Mouse (Mus musculus) midbrain, embryonic 11.5 days (tissue): ENCODE measurements at regions not wholly inside any gene's neighbourhood (a gene's known extent, or its start where the extent isn't known, plus 50 kb on each side); places are given as distances from the start of the nearest gene placed in this dataset.

ENCODE experiments used
- ATAC-seq: fragments of 200-750 bp; cut with Nextera tagmentation; 2 replicates; pipeline ENCODE4 v1.8.0; 2017; ENCODE audit warnings: moderate TSS enrichment, moderate library complexity; ENCODE audit not compliant: low FRiP score
- DNase-seq: peaks from one replicate; pipeline ENCODE4 v3.0.0; 2015; ENCODE audit warnings: low spot score; ENCODE audit errors: missing footprints
- H3K27ac ChIP-seq: fragments of 300-500 bp; sonication (generic); 2 replicates; pipeline ENCODE4 v1.5.1; 2014; ENCODE audit warnings: low read depth, low read length
- H3K27me3 ChIP-seq: fragments of 300-500 bp; sonication (generic); 2 replicates; pipeline ENCODE4 v1.6.1; 2014; ENCODE audit warnings: mild to moderate bottlenecking, low read length, moderate library complexity, mixed read lengths; ENCODE audit not compliant: control insufficient read depth, insufficient read depth
- H3K36me3 ChIP-seq: fragments of 300-500 bp; sonication (generic); 2 replicates; pipeline ENCODE4 v1.6.1; 2014; ENCODE audit warnings: mild to moderate bottlenecking, low read length, moderate library complexity, mixed read lengths; ENCODE audit not compliant: control insufficient read depth, insufficient read depth
- H3K4me1 ChIP-seq: fragments of 300-500 bp; sonication (generic); 2 replicates; pipeline ENCODE4 v1.6.1; 2014; ENCODE audit warnings: low read length; ENCODE audit not compliant: control insufficient read depth, insufficient read depth
- H3K4me2 ChIP-seq: fragments of 300-500 bp; sonication (generic); 2 replicates; pipeline ENCODE4 v1.6.1; 2014; ENCODE audit warnings: mild to moderate bottlenecking, moderate library complexity
- H3K4me3 ChIP-seq: fragments of 300-500 bp; sonication (generic); 2 replicates; pipeline ENCODE4 v1.5.1; 2014; ENCODE audit warnings: low read depth, low read length
- H3K9ac ChIP-seq: fragments of 300-500 bp; sonication (generic); 2 replicates; pipeline ENCODE4 v1.6.1; 2014; ENCODE audit warnings: low read length
- H3K9me3 ChIP-seq: fragments of 300-500 bp; sonication (generic); 2 replicates; pipeline ENCODE4 v1.6.1; 2016; ENCODE audit warnings: low read length; ENCODE audit not compliant: control insufficient read depth
- WGBS: fragments of 180-500 bp; shearing (Covaris S2); extraction: QIAGEN DNeasy Blood & Tissue Kit; methylation state at CpG from one replicate; pipeline ENCODE4 v1.1.7; 2014; 5-methylcytosine and 5-hydroxymethylcytosine counted together

- no peak for DNase-seq
- no peak overlapping the region for H3K4me3 ChIP-seq
Observed at GRCm38 (mm10) chr11:64749976-64750375, 228.9 kb upstream of the Elac2 start.

GRCm38 (mm10) chr11:64752299-64752698 lies 226.5 kb upstream of the Elac2 start:
- H3K9ac ChIP-seq = no peak overlapping the region
- 67% methylated on average over 3 of the region's 3 CpGs for WGBS
- peaks cover 11% of the 10 kb centered on the region; the same call in 1 of the 2 replicates for H3K4me1 ChIP-seq
- H3K4me3 ChIP-seq = no peak overlapping the region
- no peak overlapping the region for H3K4me2 ChIP-seq
- DNase-seq = no peak
- H3K9me3 ChIP-seq = no peaks in the 10 kb centered on the region
- ATAC-seq = no peak
- no peaks in the 10 kb centered on the region for H3K36me3 ChIP-seq
- H3K27ac ChIP-seq = no peak overlapping the region
- H3K27me3 ChIP-seq = no peaks in the 10 kb centered on the region

More at GRCm38 (mm10) chr11:64749976-64750375, 228.9 kb upstream of the Elac2 start:
- peaks cover 11% of the 10 kb centered on the region; the same call in 1 of the 2 replicates for H3K4me1 ChIP-seq
- no peak overlapping the region for H3K27ac ChIP-seq
- 74% methylated on average over 9 of the region's 9 CpGs for WGBS
- no peaks in the 10 kb centered on the region for H3K36me3 ChIP-seq
- no peaks in the 10 kb centered on the region for H3K27me3 ChIP-seq
- no peak for ATAC-seq
- no peaks in the 10 kb centered on the region for H3K9me3 ChIP-seq
- H3K9ac ChIP-seq = no peak overlapping the region
- no peak overlapping the region for H3K4me2 ChIP-seq

GRCm38 (mm10) chr11:64752816-64753215 lies 226.0 kb upstream of the Elac2 start:
- no peaks in the 10 kb centered on the region for H3K36me3 ChIP-seq
- H3K27me3 ChIP-seq = no peaks in the 10 kb centered on the region
- H3K4me3 ChIP-seq = no peak overlapping the region
- H3K4me2 ChIP-seq = no peak overlapping the region
- DNase-seq = no peak
- no peak for ATAC-seq
- peaks cover 11% of the 10 kb centered on the region; the same call in 1 of the 2 replicates for H3K4me1 ChIP-seq
- no peak overlapping the region for H3K27ac ChIP-seq
- 39% methylated on average over 7 of the region's 7 CpGs for WGBS
- no peaks in the 10 kb centered on the region for H3K9me3 ChIP-seq
- H3K9ac ChIP-seq = no peak overlapping the region

GRCm38 (mm10) chr11:64754076-64754475 lies 224.8 kb upstream of the Elac2 start:
- ATAC-seq = no peak
- H3K27ac ChIP-seq = no peak overlapping the region
- no peak overlapping the region for H3K4me3 ChIP-seq
- H3K27me3 ChIP-seq = no peaks in the 10 kb centered on the region
- no peaks in the 10 kb centered on the region for H3K9me3 ChIP-seq
- WGBS = 70% methylated on average over 5 of the region's 5 CpGs
- peaks cover 11% of the 10 kb centered on the region; the same call in 1 of the 2 replicates for H3K4me1 ChIP-seq
- DNase-seq = no peak
- no peak overlapping the region for H3K9ac ChIP-seq
- no peak overlapping the region for H3K4me2 ChIP-seq
- no peaks in the 10 kb centered on the region for H3K36me3 ChIP-seq

- 93% methylated on average over 1 of the region's 1 CpGs for WGBS
- Histone ChIP-seq H3K4me2 (no peak overlapping the region), H3K27ac (no peak overlapping the region), H3K27me3 (no peaks in the 10 kb centered on the region), H3K36me3 (no peaks in the 10 kb centered on the region), H3K4me1 (peaks cover 11% of the 10 kb centered on the region; the same call in 1 of the 2 replicates), H3K4me3 (no peak overlapping the region), H3K9me3 (no peaks in the 10 kb centered on the region), H3K9ac (no peak overlapping the region)
- DNase-seq (no peak), ATAC-seq (no peak)
Observed at GRCm38 (mm10) chr11:64755563-64755962, 223.3 kb upstream of the Elac2 start.

- H3K27ac ChIP-seq = no peak overlapping the region
- H3K4me1 ChIP-seq = peaks cover 4% of the 10 kb centered on the region
- 96% methylated on average over 3 of the region's 3 CpGs for WGBS
- no peaks in the 10 kb centered on the region for H3K9me3 ChIP-seq
- DNase-seq (no peak), ATAC-seq (no peak)
- H3K4me2 ChIP-seq = no peak overlapping the region
- no peaks in the 10 kb centered on the region for H3K27me3 ChIP-seq
- H3K36me3 ChIP-seq = no peaks in the 10 kb centered on the region
- H3K4me3 ChIP-seq = no peak overlapping the region
- H3K9ac ChIP-seq = no peak overlapping the region
Observed at GRCm38 (mm10) chr11:64760626-64761025, 218.2 kb upstream of the Elac2 start.

GRCm38 (mm10) chr11:64762755-64763154 lies 216.1 kb upstream of the Elac2 start:
- H3K4me2 ChIP-seq = no peak overlapping the region
- H3K36me3 ChIP-seq = no peaks in the 10 kb centered on the region
- H3K9ac ChIP-seq = no peak overlapping the region
- H3K27me3 ChIP-seq = no peaks in the 10 kb centered on the region
- H3K4me3 ChIP-seq = no peak overlapping the region
- no peaks in the 10 kb centered on the region for H3K9me3 ChIP-seq
- ATAC-seq (no peak), DNase-seq (no peak)
- H3K4me1 ChIP-seq = peaks cover 4% of the 10 kb centered on the region
- no peak overlapping the region for H3K27ac ChIP-seq
- WGBS = 89% methylated on average over 3 of the region's 3 CpGs

DNA sequence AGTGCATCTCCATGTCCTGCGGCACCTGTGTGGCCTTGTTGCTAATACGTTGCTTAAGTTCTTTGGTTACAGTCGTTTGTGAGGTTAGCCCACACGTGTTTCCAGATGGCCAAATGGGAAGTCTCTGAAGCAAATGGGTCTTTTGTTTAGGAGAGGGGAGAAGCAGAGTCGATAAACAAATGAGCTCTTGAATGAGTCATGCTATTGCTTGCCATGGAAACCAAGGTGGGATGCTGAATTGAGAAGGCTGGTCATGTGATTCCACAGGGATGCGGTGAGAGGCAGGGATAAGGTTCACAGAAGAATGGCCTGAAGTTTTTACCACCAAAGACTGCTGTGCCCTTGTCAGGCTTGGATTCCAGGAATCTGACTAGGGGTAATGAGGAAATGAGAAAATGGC lies 214.8 kb upstream of the Elac2 start:
- ATAC-seq = no peak
- no peak for DNase-seq
- H3K27me3 ChIP-seq = no peaks in the 10 kb centered on the region
- H3K9ac ChIP-seq = no peak overlapping the region
- no peaks in the 10 kb centered on the region for H3K9me3 ChIP-seq
- WGBS = 68% methylated on average over 6 of the region's 6 CpGs
- no peaks in the 10 kb centered on the region for H3K36me3 ChIP-seq
- H3K4me2 ChIP-seq = no peak overlapping the region
- H3K4me1 ChIP-seq = peaks cover 4% of the 10 kb centered on the region
- no peak overlapping the region for H3K27ac ChIP-seq
- H3K4me3 ChIP-seq = no peak overlapping the region

- 86% methylated on average over 5 of the region's 5 CpGs for WGBS
- ATAC-seq (no peak), DNase-seq (no peak)
- no peak overlapping the region for H3K4me2 ChIP-seq
- H3K4me1 ChIP-seq = no peaks in the 10 kb centered on the region
- H3K9ac ChIP-seq = no peak overlapping the region
- H3K9me3 ChIP-seq = no peaks in the 10 kb centered on the region
- H3K27ac ChIP-seq = no peak overlapping the region
- no peak overlapping the region for H3K4me3 ChIP-seq
- no peaks in the 10 kb centered on the region for H3K27me3 ChIP-seq
- no peaks in the 10 kb centered on the region for H3K36me3 ChIP-seq
Observed at GRCm38 (mm10) chr11:64776691-64777090, 202.1 kb upstream of the Elac2 start.
